Comparison of ENCODE assay signal across 8 mouse cellular contexts in genomic region chr15:87623966-87624609, GRCm38 (mm10).
DNase-seq lines count a peak whose midpoint lies in the region; ATAC-seq and TF ChIP-seq lines count a peak whose summit lies in the region.

No protein-coding gene starts in this region.

- H3K9ac ChIP-seq in hindbrain, embryonic 15.5 days = peak overlapping the region; percentile 91
- no peak overlapping the region for H3K9ac ChIP-seq in lung, postnatal 0 days (replicated peaks; ENCODE audit: low read depth)

- peak; percentile 80 for DNase-seq in WW6 (ENCODE audit: low read depth, low spot score)
- peak; percentile 66 to 70 for DNase-seq in gastrocnemius, adult 8-10 months (ENCODE audit: low spot score in 2 of 2)
- peak; percentile 92 for DNase-seq in layer of hippocampus, postnatal 36 days
- DNase-seq in lung, postnatal 0 days (ENCODE audit: low spot score) = peak; percentile 84
- DNase-seq in retina, postnatal 7 days (ENCODE audit: low read depth, low spot score) = peak; percentile 85
- DNase-seq in yolk sac, embryonic 10.5 days (ENCODE audit: low spot score) = peak; percentile 72

- H3K36me3 ChIP-seq in hindbrain, embryonic 15.5 days = no peaks in the 10 kb centered on the region
- H3K36me3 ChIP-seq in lung, postnatal 0 days (ENCODE audit: insufficient read depth, low read length) = no peaks in the 10 kb centered on the region

- peak overlapping the region; percentile 72; the same call in 1 of the 2 replicates for H3K27ac ChIP-seq in cortical plate, adult 2 months (ENCODE audit: insufficient read depth, low read length)
- peak overlapping the region; percentile 91 for H3K27ac ChIP-seq in hindbrain, embryonic 15.5 days (replicated peaks)
- no peak overlapping the region for H3K27ac ChIP-seq in lung, postnatal 0 days (ENCODE audit: low read length)

- TF ChIP-seq EP300 in lung, postnatal 0 days (IDR thresholded peaks at IDR 0.05) = no peak

- H3K9me3 ChIP-seq in hindbrain, embryonic 15.5 days = no peaks in the 10 kb centered on the region
- no peaks in the 10 kb centered on the region for H3K9me3 ChIP-seq in lung, postnatal 0 days (ENCODE audit: low read length)

- peak overlapping the region; percentile 31; the same call in 1 of the 2 replicates for H3K4me3 ChIP-seq in cortical plate, adult 2 months (ENCODE audit: insufficient read depth, low read length)
- peak overlapping the region; percentile 86 for H3K4me3 ChIP-seq in hindbrain, embryonic 15.5 days
- peak overlapping the region; percentile 49 for H3K4me3 ChIP-seq in lung, postnatal 0 days (ENCODE audit: low read depth, low read length)

- under 1% methylated on average over 52 of the region's 86 CpGs for WGBS in hindbrain, embryonic 15.5 days
- WGBS in lung, postnatal 0 days = under 1% methylated on average over 24 of the region's 86 CpGs

- H3K4me2 ChIP-seq in hindbrain, embryonic 15.5 days = peak overlapping the region; percentile 94
- H3K4me2 ChIP-seq in lung, postnatal 0 days (replicated peaks; ENCODE audit: low read depth, low read length) = peak overlapping the region; percentile 95

- peak; percentile 89 for ATAC-seq in hindbrain, embryonic 15.5 days (ENCODE audit: low FRiP score, low read depth)
- peak; percentile 90 for ATAC-seq in lung, postnatal 0 days

- peaks cover 6% of the 10 kb centered on the region for H3K4me1 ChIP-seq in cortical plate, adult 2 months (ENCODE audit: control insufficient read depth, insufficient read depth, low read length)
- H3K4me1 ChIP-seq in hindbrain, embryonic 15.5 days (replicated peaks) = peaks cover 47% of the 10 kb centered on the region
- 0 out of 2 replicates have a peak, but pooled peaks cover 3% of the 10 kb centered on the region for H3K4me1 ChIP-seq in lung, postnatal 0 days (ENCODE audit: insufficient read depth, low read depth, low read length)

- H3K27me3 ChIP-seq in hindbrain, embryonic 15.5 days = no peaks in the 10 kb centered on the region
- H3K27me3 ChIP-seq in lung, postnatal 0 days (replicated peaks; ENCODE audit: insufficient read depth, low read length) = peaks cover 37% of the 10 kb centered on the region

- peak; percentile 45 for TF ChIP-seq CTCF in cortical plate, adult 2 months (IDR thresholded peaks at IDR 0.05; ENCODE audit: extremely low read depth, insufficient read depth, low read length)
- TF ChIP-seq CTCF in lung, postnatal 0 days (IDR thresholded peaks at IDR 0.05) = peak; percentile 82

- TF ChIP-seq POLR2A in cortical plate, adult 2 months (IDR thresholded peaks at IDR 0.05; ENCODE audit: extremely low read depth, insufficient read depth, low read length) = no peak

Comparison
In these comparisons a context has a peak if more than half of its experiments do, and no peak if none do; other contexts are left out.
1. H3K4me3 ChIP-seq: peak in every context shown above with its lines; median percentile 86 in hindbrain, embryonic 15.5 days; 49 in lung, postnatal 0 days; 31 in cortical plate, adult 2 months.